Mouse (Mus musculus): ENCODE data around the gene Enox2.

Enox2 gene

DNA sequence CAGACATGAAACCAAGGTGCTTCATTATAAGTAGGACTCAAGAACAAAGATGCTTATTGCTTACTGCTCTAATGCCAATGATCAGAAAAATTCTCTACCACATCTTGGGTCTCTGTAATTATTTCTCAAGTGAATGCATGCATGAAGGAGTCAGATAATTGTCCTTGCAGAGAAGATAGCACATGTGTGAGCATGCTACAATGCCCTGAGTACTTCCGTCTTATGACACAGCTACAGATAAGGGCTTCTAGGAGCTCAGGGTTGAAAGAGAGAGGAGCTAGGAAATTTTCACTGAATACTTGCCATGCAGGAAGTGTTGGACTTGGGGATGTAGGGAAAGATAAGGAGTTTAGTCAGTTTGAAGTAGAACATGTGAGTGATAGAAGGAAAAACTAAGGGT, 285.2 kb downstream of the Enox2 start:
- DNase-seq (ENCODE audit: low spot score): no peak

- DNase-seq (ENCODE audit: low spot score): no peak
These were observed 302.4 kb downstream of the Enox2 start for GRCm38 (mm10) chrX:48985653-48986052.

GRCm38 (mm10) chrX:48984451-48984850, 303.6 kb downstream of the Enox2 start:
- no peak for DNase-seq (ENCODE audit: low spot score)
